ENCODE assay signal across 21 mouse cellular contexts in the genomic region with DNA sequence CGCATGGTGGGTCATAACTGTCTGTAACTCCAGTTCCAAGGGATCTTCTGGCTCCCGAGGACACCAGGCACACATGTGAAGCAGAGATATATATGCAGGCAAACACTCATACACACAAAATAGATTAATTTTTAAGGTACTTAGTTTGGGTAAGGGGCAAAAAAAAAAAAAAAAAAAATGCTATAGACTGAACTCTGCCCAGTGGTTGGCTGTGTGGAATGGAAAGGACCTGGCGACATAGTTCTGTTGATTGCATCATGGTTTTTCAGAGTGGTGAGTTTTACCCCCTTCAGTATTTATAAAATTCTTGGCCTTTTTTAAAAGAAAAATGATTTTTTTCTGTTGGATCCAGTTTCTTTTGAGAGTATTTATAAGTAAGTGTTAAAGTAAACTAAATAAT. TPM values are rescaled to one million over a fixed set of nuclear protein-coding genes. Genes with fewer than 3 reads are reported as not detected.
"Had no signal": no experiment of that assay in that cellular context is flagged by ENCODE, and none has a peak within 500 bp of the region (broad histone marks: within the 10 kb centered on the region; RNA-seq: fewer than 3 reads in every experiment).

No protein-coding gene starts in this region.

- H3K4me2 ChIP-seq: liver, embryonic 15.5 days; lung, embryonic 14.5 days; midbrain, embryonic 12.5 days; neural tube, embryonic 13.5 days; neural tube, embryonic 15.5 days had no signal

- H3K27me3 ChIP-seq: liver, embryonic 15.5 days; midbrain, embryonic 12.5 days; neural tube, embryonic 13.5 days; neural tube, embryonic 15.5 days had no signal

- H3K4me1 ChIP-seq: neural tube, embryonic 13.5 days had no signal

- H3K9me3 ChIP-seq: liver, embryonic 15.5 days; midbrain, embryonic 10.5 days; midbrain, embryonic 12.5 days; neural tube, embryonic 13.5 days; neural tube, embryonic 15.5 days had no signal

- DNase-seq: lung, adult 18-20 months; lung, embryonic 14.5 days; lung, postnatal 10 days; lung, postnatal 4 days; midbrain, embryonic 14.5 days; retina, postnatal 1 day; right cerebral cortex, adult 18-20 months; right cerebral cortex, postnatal 25 days; right cerebral cortex, postnatal 4 days; spleen, adult 18-20 months; thymus, adult 18-20 months; thymus, postnatal 14 days; thymus, postnatal 36 days had no signal

- H3K27ac ChIP-seq: liver, embryonic 15.5 days; midbrain, embryonic 10.5 days; midbrain, embryonic 12.5 days; neural tube, embryonic 13.5 days; neural tube, embryonic 15.5 days had no signal

- H3K9ac ChIP-seq: liver, embryonic 15.5 days; lung, embryonic 14.5 days; midbrain, embryonic 12.5 days; neural tube, embryonic 13.5 days; neural tube, embryonic 15.5 days had no signal

- H3K4me3 ChIP-seq: liver, embryonic 15.5 days; midbrain, embryonic 10.5 days; midbrain, embryonic 12.5 days; neural tube, embryonic 13.5 days; neural tube, embryonic 15.5 days had no signal

- ATAC-seq: midbrain, embryonic 16.5 days had no signal

RNA-seq across cellular contexts. Expression of gene Evi2b, which starts 12.7 kb away (rescaled TPM):
- polyA plus RNA-seq: midbrain, embryonic 10.5 days; midbrain, embryonic 14.5 days; midbrain, embryonic 16.5 days had no signal

RNA-seq across cellular contexts. Expression of gene Omg, which starts 32.4 kb away (rescaled TPM):
- total RNA-seq: megakaryocyte-erythroid progenitor cell, adult 5-6 weeks had no signal
- polyA plus RNA-seq: liver, embryonic 15.5 days; small intestine, adult 2 months had no signal
